Mouse (Mus musculus) neural tube, embryonic 12.5 days (tissue): ENCODE measurements at regions not wholly inside any gene's neighbourhood (a gene's known extent, or its start where the extent isn't known, plus 50 kb on each side); places are given as distances from the start of the nearest gene placed in this dataset.
"Not testable (repeated sequence)": the region's sequence is repeated elsewhere in the genome, so short reads cannot be mapped to it uniquely, and the experiment has no call there.

Experiments used
- ATAC-seq: fragments of 200-750 bp; cut with Nextera tagmentation; 2 replicates; pipeline ENCODE4 v1.8.0; 2017; ENCODE audit warnings: low read depth, mild to moderate bottlenecking, moderate TSS enrichment, moderate library complexity; ENCODE audit not compliant: low FRiP score
- H3K27ac ChIP-seq: fragments of 300-500 bp; sonication (generic); 2 replicates; pipeline ENCODE4 v1.5.1; 2016
- H3K27me3 ChIP-seq: fragments of 300-500 bp; sonication (generic); replicated peaks from 2 replicates; pipeline ENCODE4 v1.6.1; 2016; ENCODE audit warnings: mild to moderate bottlenecking
- H3K36me3 ChIP-seq: fragments of 300-500 bp; sonication (generic); 2 replicates; pipeline ENCODE4 v1.6.1; 2016; ENCODE audit warnings: mild to moderate bottlenecking
- H3K4me1 ChIP-seq: fragments of 300-500 bp; sonication (generic); 2 replicates; pipeline ENCODE4 v1.6.1; 2016
- H3K4me2 ChIP-seq: fragments of 300-500 bp; sonication (generic); replicated peaks from 2 replicates; pipeline ENCODE4 v1.6.1; 2016; ENCODE audit warnings: mild to moderate bottlenecking
- H3K4me3 ChIP-seq: fragments of 300-500 bp; sonication (generic); 2 replicates; pipeline ENCODE4 v1.5.1; 2016
- H3K9ac ChIP-seq: fragments of 300-500 bp; sonication (generic); 2 replicates; pipeline ENCODE4 v1.6.1; 2016; ENCODE audit warnings: mild to moderate bottlenecking
- H3K9me3 ChIP-seq: fragments of 300-500 bp; sonication (generic); 2 replicates; pipeline ENCODE4 v1.6.1; 2016; ENCODE audit warnings: mild to moderate bottlenecking
- WGBS: fragments of 180-500 bp; shearing (Covaris S2); methylation state at CpG from one replicate; pipeline ENCODE4 v1.1.7; 2016; 5-methylcytosine and 5-hydroxymethylcytosine counted together

DNA sequence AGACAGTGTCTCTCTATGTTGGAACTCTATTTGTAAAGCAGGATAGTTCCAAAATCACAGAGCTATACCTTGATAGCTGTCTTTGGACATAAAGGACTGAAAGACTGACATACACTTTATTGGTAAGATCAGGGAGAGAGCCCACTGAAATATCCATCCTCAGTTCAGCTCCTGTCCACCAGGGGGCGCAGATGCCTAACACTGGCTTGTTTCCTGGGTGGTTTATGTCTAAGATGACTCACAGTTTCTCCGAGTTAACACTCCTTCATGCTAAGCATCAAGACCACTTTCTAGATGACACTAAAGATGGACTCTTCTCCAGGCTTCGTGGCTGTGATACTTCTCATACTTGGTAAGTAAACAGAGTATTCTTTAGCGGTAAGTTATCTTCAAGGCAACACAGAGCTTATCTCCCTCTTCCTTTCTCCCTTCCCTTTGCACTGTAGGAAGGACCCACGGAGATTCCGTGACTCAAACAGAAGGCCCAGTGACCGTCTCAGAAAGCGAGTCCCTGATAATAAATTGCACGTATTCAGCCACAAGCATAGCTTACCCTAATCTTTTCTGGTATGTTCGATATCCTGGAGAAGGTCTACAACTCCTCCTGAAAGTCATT lies 737.2 kb downstream of the Dad1 start:
- H3K9me3 ChIP-seq, H3K4me3 ChIP-seq, H3K36me3 ChIP-seq, H3K27me3 ChIP-seq, H3K27ac ChIP-seq, H3K9ac ChIP-seq, H3K4me2 ChIP-seq, H3K4me1 ChIP-seq: not testable (repeated sequence)
- no CpG with 5 or more reads among the region's 10 CpGs for WGBS
- ATAC-seq = 0 out of 2 replicates have a peak, but pooled peaks have one; percentile 61

DNA sequence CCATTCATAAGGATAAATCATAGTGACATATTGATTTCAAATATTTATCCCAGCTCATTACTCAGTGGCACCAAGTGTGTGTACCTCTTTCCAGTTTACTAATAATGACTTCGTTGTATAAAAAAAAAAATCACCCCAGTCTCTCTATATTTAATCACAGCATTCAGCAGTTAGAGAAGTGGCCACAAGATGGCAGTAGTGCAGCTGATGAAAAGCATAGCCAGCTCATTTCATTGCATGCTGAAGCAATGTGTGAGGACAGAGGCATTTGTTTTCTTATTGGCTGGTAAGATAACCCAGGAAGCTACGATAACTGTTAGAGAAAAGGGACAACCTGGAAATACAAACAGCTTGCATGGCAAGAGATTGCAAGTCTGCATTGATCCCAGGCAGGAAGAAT lies 748.5 kb downstream of the Dad1 start:
- not testable (repeated sequence) for ATAC-seq, H3K27ac ChIP-seq, H3K4me3 ChIP-seq, H3K9ac ChIP-seq, H3K4me2 ChIP-seq, H3K27me3 ChIP-seq, H3K9me3 ChIP-seq, H3K36me3 ChIP-seq, H3K4me1 ChIP-seq
- 78% methylated on average over 2 of the region's 2 CpGs for WGBS

DNA sequence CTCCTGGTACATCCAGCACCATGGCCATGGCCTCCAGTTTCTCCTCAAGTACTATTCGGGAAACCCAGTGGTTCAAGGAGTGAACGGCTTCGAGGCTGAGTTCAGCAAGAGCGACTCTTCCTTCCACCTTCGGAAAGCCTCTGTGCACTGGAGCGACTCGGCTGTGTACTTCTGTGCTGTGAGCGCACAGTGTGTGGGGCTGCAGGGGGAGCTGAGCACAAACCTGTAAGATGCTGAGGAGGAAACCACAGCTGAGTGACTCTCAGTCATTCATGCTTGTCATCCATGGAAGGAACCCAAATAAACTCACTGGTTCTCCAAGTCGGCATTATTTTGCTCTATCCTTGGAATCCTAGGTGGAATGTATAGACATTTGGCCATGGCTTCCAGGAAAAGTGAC lies 765.5 kb downstream of the Dad1 start:
- not testable (repeated sequence) for H3K9ac ChIP-seq, H3K36me3 ChIP-seq, ATAC-seq, H3K27ac ChIP-seq, H3K4me1 ChIP-seq, H3K27me3 ChIP-seq, H3K4me3 ChIP-seq, H3K4me2 ChIP-seq, H3K9me3 ChIP-seq
- 89% methylated on average over 8 of the region's 9 CpGs for WGBS

DNA sequence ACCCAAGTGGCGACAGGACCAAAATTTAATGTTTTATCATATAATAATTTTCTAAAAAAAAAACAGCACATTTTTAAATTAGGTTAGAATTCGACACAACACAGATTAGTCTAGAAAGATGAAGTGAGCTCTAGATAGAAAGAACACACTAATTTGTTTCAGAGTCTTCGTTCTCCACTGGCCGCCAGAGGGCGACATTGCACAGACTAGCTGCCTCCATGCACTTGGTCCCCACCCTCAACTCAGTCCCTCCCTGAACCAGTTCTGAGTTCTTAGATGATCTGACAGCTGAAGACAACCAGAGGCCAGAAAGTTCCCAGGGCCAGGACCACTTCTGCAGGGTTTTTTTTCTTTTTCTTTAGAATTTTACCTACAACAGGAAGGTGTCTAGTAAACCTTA lies 766.3 kb downstream of the Dad1 start:
- not testable (repeated sequence) for H3K27ac ChIP-seq, H3K27me3 ChIP-seq, ATAC-seq, H3K4me2 ChIP-seq, H3K4me3 ChIP-seq, H3K36me3 ChIP-seq, H3K9ac ChIP-seq, H3K9me3 ChIP-seq, H3K4me1 ChIP-seq
- WGBS = 27% methylated on average over 5 of the region's 5 CpGs

DNA sequence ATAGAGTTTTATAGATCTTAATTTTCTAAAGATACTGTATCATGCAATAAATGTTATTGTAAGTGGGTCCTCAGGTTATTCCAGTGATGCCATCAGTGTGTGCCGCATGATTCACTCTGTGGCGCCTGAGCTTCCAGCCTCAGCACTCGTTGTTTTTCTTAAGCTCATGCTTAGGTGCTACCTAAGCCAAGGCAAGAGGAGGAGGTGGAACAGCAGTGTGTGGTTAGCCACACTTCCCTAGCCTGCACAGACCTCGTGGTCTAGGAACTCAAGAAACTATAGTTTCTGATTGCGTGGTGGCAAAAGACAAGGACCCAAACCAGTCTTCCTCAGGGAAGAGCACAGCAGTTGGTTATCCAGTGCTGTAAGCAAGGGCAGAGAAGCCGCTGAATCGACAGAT lies 779.7 kb downstream of the Dad1 start:
- not testable (repeated sequence) for H3K9ac ChIP-seq, ATAC-seq, H3K4me2 ChIP-seq, H3K4me3 ChIP-seq, H3K4me1 ChIP-seq, H3K27ac ChIP-seq, H3K27me3 ChIP-seq, H3K36me3 ChIP-seq, H3K9me3 ChIP-seq
- 92% methylated on average over 7 of the region's 7 CpGs for WGBS

DNA sequence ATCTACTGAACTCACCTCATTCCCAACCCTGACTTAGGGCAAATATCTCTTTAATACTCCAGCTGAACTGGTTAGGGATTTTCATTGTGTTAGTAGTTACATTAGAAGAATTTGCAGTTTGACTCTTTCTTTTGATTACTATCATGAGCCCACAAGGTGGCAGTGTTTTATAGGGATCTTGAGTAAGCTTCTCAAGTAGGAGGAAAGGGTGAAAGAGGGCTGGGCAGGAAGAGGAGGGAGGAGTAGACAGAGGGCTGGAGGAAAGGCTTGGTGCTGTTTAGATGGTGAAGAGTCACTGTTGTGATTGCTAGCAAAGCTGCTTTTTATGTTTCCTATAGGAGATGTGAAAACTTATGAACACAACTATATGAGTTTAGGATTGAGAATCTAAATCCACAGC lies 793.1 kb downstream of the Dad1 start:
- H3K27me3 ChIP-seq, H3K36me3 ChIP-seq, ATAC-seq, H3K9ac ChIP-seq, H3K9me3 ChIP-seq, H3K4me3 ChIP-seq, H3K27ac ChIP-seq, H3K4me2 ChIP-seq, H3K4me1 ChIP-seq: not testable (repeated sequence)

DNA sequence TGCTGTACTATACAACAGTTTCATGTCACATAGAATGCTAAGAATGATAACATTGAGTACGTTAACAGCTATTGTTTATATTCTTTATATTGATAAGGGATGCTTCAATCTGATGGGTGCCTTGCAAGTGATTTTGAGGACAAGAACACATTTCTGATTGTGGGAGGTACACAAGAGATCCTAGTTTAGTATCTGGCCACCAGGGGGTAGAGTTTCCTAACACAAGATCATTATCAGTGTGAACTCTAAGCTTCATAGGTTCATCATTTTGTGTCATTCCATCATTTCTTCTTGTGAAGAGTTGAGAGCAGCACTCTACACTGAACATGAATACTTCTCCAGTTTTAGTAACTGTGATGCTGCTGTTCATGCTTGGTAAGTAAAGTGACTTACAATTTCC lies 799.9 kb downstream of the Dad1 start:
- Histone ChIP-seq H3K9me3 (no peaks in the 10 kb centered on the region), H3K4me2 (no peak overlapping the region), H3K4me1 (no peaks in the 10 kb centered on the region), H3K4me3 (no peak overlapping the region), H3K27me3 (no peaks in the 10 kb centered on the region), H3K36me3 (no peaks in the 10 kb centered on the region), H3K9ac (no peak overlapping the region), H3K27ac (no peak overlapping the region)
- 89% methylated on average over 1 of the region's 1 CpGs for WGBS
- no peak for ATAC-seq

DNA sequence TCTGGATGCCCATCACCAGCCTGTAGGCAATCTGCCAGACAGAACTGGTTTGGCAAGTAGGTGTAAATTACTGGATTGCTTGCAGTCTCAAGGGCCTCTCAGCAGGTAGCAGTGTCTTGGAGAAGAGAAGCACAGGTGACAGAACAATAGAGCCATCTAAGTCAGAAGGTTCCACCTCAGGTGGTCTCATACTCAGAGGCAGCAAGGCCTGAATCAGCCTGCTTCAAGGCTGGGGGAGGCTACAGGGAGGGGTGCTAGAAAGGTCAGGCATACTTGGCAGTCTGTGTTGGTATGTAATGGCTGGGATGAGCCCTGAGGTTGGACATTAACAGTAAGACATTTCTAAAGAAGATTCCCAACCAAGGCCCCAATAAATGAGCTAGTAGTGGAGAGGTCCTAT lies 814.3 kb downstream of the Dad1 start:
- H3K4me1 ChIP-seq, H3K4me3 ChIP-seq, H3K9ac ChIP-seq, H3K27ac ChIP-seq, ATAC-seq, H3K4me2 ChIP-seq, H3K9me3 ChIP-seq, H3K36me3 ChIP-seq, H3K27me3 ChIP-seq: not testable (repeated sequence)

DNA sequence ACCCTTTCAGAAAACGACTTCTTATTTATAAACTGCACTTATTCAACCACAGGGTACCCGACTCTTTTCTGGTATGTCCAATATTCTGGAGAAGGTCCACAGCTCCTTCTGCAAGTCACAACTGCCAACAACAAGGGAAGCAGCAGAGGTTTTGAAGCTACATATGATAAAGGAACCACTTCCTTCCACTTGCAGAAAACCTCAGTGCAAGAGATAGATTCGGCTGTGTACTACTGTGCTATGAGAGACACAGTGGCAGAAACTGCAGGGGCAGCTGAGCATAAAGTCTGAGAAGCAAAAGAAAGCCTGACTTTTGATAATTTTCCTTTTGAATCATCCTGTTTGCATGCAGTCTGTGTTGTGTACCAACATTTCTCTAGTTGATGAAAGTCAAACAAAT lies 823.8 kb downstream of the Dad1 start:
- not testable (repeated sequence) for H3K27me3 ChIP-seq, H3K4me3 ChIP-seq, H3K9me3 ChIP-seq, H3K9ac ChIP-seq, H3K4me1 ChIP-seq, H3K27ac ChIP-seq, H3K36me3 ChIP-seq, H3K4me2 ChIP-seq, ATAC-seq
- 77% methylated on average over 2 of the region's 3 CpGs for WGBS

DNA sequence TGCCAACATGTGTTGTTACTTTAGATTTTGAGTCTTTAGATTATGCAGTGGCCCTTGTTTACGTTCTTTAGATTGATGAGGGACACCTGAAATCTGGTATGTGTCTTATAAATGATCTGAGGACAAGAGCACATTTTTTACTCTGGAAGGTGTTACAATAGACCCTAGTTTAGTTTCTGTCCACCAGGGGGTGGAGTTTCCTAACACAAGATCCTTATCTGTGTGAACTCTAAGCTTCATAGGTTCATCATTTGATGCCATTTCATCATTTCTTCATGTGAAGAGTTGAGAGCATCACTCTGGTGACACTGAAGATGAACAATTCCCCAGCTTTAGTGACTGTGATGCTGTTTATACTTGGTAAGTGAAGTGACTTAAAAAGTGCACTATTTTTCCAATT lies 825.5 kb downstream of the Dad1 start:
- WGBS = 87% methylated on average over 1 of the region's 1 CpGs
- not testable (repeated sequence) for H3K4me3 ChIP-seq, H3K27ac ChIP-seq, H3K4me2 ChIP-seq, H3K9ac ChIP-seq, ATAC-seq, H3K9me3 ChIP-seq, H3K36me3 ChIP-seq, H3K27me3 ChIP-seq, H3K4me1 ChIP-seq

DNA sequence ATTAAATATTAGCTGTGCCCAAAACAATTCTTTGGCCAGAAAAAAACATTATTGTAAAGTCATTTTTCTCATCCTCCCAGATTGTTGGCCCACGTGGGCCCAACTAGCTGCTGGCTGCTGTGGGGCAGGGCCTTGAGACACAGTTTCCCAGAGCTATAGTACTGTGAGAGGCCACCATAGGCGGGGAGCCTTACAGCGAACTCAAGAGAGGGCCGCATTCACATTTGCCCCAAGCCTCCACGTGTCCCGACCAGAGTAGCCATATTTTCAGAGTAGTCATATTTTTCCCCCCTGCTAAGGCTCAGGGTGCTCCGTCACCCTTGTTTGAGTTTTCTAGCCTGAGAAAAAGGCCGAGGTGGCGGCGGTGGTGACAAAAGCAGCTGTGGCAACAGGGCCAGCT lies 826.3 kb downstream of the Dad1 start:
- H3K9me3 ChIP-seq, H3K27me3 ChIP-seq, H3K4me3 ChIP-seq, H3K4me1 ChIP-seq, H3K36me3 ChIP-seq, ATAC-seq, H3K4me2 ChIP-seq, H3K9ac ChIP-seq, H3K27ac ChIP-seq: not testable (repeated sequence)
- 88% methylated on average over 10 of the region's 10 CpGs for WGBS

DNA sequence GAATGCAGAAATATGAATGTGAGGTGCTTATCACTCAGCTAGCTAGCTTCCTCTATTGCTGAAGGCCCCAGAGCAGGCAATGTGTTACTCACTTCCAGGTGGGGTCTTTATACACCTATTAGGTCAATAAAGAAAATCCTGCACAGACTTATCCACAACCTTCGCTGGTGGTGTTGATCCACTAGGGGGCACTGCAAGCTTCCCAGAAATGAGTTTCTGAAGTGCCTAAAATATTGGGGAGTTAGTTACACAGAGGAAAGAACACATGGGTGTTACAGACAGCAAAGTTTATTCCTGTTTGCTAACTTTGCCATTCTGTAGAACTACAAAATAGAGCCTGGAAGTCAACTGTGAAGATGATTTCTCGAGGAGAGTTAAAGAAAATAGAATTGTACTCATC lies 836.9 kb downstream of the Dad1 start:
- 77% methylated on average over 2 of the region's 2 CpGs for WGBS
- H3K4me3 ChIP-seq, H3K27me3 ChIP-seq, H3K27ac ChIP-seq, H3K9me3 ChIP-seq, H3K36me3 ChIP-seq, H3K9ac ChIP-seq, H3K4me2 ChIP-seq, H3K4me1 ChIP-seq, ATAC-seq: not testable (repeated sequence)

DNA sequence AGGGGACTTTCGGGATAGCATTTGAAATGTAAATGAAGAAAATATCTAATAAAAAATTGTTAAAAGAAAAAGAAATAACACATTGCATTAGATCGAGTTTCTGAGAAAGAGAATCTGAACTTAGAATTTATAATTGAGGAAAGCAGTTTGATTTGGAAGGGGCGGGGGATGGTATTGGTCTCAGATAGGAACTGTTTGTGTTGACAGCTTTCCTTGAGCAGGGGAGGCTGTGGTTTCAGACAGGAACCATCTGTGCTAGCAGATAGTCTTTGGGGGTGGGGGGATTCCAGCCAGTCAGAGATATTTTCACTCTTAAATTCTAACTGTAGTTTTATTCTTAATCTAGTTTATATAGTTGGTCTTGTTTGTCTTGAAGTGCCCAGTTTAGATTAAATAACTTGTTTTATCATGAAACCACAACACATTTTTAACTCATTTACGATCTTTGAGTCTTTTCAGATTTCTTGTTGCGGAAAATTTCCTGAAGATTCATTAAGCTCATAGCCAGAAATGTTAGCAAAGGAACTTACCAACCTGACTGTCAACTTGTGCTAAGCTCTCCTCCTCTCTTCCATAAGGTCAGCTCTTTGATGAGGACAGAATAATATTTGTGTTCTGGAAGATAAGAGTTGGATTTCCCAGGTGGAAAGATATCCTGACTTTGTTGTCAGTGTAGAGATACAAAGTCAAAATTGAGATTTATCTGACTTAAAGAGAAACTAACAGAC lies 846.2 kb downstream of the Dad1 start:
- H3K4me3 ChIP-seq, H3K9me3 ChIP-seq, H3K4me1 ChIP-seq, ATAC-seq, H3K27me3 ChIP-seq, H3K36me3 ChIP-seq, H3K9ac ChIP-seq, H3K4me2 ChIP-seq, H3K27ac ChIP-seq: not testable (repeated sequence)
- WGBS = 88% methylated on average over 3 of the region's 5 CpGs
